Mouse (Mus musculus) heart, embryonic 10.5 days (tissue): ENCODE measurements around the gene Cpeb3. TPM values are rescaled to one million over a fixed set of nuclear protein-coding genes. Genes with fewer than 3 reads are reported as not detected.
A peak's percentile ranks its signal among the peaks of the same experiment; 100 is the strongest.
"Not testable (repeated sequence)": the region's sequence is repeated elsewhere in the genome, so short reads cannot be mapped to it uniquely, and the experiment has no call there.

ENCODE experiments used
- DNase-seq: peaks from one replicate; pipeline ENCODE4 v3.0.0-alpha.2; 2017; ENCODE audit warnings: low spot score
- H3K27ac ChIP-seq: fragments of 300-500 bp; sonication (generic); 2 replicates; pipeline ENCODE4 v1.5.1; 2016; ENCODE audit warnings: mild to moderate bottlenecking
- H3K27me3 ChIP-seq: fragments of 300-500 bp; sonication (generic); 2 replicates; pipeline ENCODE4 v1.6.1; 2016; ENCODE audit warnings: mild to moderate bottlenecking; ENCODE audit not compliant: poor library complexity, insufficient read depth, severe bottlenecking
- H3K36me3 ChIP-seq: fragments of 300-500 bp; sonication (generic); 2 replicates; pipeline ENCODE4 v1.6.1; 2016; ENCODE audit warnings: mild to moderate bottlenecking, moderate library complexity
- H3K4me1 ChIP-seq: fragments of 300-500 bp; sonication (generic); 2 replicates; pipeline ENCODE4 v1.6.1; 2016; ENCODE audit warnings: mild to moderate bottlenecking
- H3K4me3 ChIP-seq: fragments of 300-500 bp; sonication (generic); 2 replicates; pipeline ENCODE4 v1.5.1; 2016; ENCODE audit warnings: mild to moderate bottlenecking, moderate library complexity
- H3K9me3 ChIP-seq: fragments of 300-500 bp; sonication (generic); 2 replicates; pipeline ENCODE4 v1.6.1; 2016; ENCODE audit warnings: mild to moderate bottlenecking, moderate library complexity
- WGBS: fragments of 180-500 bp; shearing (Covaris S2); methylation state at CpG from one replicate; pipeline ENCODE4 v1.1.7; 2016; 5-methylcytosine and 5-hydroxymethylcytosine counted together
- polyA plus RNA-seq: library from polyadenylated mRNA; unstranded; fragments of >200 nt; fragmentation: Nextera tagmentation; extraction: Ambion mirVana; gene quantifications from 2 replicates; pipeline ENCODE4 v1.2.1, GENCODE M21; 2016

Gene Cpeb3
- polyA plus RNA-seq, 1 experiment from 2014 or later = 2.6 TPM

- Histone ChIP-seq H3K4me1 (peaks cover 12% of the 10 kb centered on the region), H3K9me3 (no peaks in the 10 kb centered on the region), H3K27ac (peak overlapping the region; percentile 89; the same call in 1 of the 2 replicates), H3K36me3 (0 out of 2 replicates have a peak, but pooled peaks cover 3% of the 10 kb centered on the region), H3K27me3 (peaks cover 35% of the 10 kb centered on the region), H3K4me3 (peak overlapping the region; percentile 84)
- DNase-seq = no peak
- 73% methylated on average over 11 of the region's 11 CpGs for WGBS
These were observed 35.8 kb downstream of the Cpeb3 start for GRCm38 (mm10) chr19:37172566-37173130.

GRCm38 (mm10) chr19:37172096-37172495 is 36.3 kb downstream of the Cpeb3 start:
- WGBS = 40% methylated on average over 1 of the region's 1 CpGs
- peaks cover 35% of the 10 kb centered on the region for H3K27me3 ChIP-seq
- no peak for DNase-seq
- peak overlapping the region; percentile 89; the same call in 1 of the 2 replicates for H3K27ac ChIP-seq
- H3K4me1 ChIP-seq = peaks cover 12% of the 10 kb centered on the region
- peak overlapping the region; percentile 84 for H3K4me3 ChIP-seq
- H3K9me3 ChIP-seq = no peaks in the 10 kb centered on the region
- 0 out of 2 replicates have a peak, but pooled peaks cover 3% of the 10 kb centered on the region for H3K36me3 ChIP-seq

DNA sequence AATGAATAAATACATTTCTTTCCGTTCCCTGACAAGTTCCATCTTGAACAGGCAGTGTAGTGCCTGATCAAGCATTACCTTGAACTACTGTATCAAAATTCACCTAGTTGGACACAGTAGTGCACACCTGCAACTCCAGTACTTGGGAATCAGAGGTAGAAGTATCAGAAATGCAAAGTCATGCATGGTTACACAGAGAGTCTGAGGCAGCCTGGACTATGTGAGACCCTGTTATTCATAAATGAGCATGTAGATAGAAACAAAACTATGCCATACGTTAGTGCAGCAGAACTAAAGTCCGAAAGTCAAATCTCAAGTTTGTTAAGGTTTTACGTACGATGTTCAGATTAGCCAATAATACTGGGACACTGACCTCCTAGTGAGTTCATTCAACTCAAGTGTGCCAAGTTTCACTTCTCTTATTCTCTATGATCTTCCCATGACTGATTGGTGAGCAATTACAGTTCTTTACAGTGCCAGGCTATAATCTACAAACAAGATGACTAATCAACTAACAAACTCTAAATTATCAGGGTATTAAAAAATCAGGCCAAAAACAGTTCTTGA is 51.5 kb downstream of the Cpeb3 start:
- Histone ChIP-seq H3K36me3 (no peaks in the 10 kb centered on the region), H3K4me3 (no peak overlapping the region), H3K27ac (no peak overlapping the region), H3K4me1 (no peaks in the 10 kb centered on the region), H3K9me3 (no peaks in the 10 kb centered on the region), H3K27me3 (no peaks in the 10 kb centered on the region)
- DNase-seq = no peak
- 87% methylated on average over 5 of the region's 5 CpGs for WGBS

DNA sequence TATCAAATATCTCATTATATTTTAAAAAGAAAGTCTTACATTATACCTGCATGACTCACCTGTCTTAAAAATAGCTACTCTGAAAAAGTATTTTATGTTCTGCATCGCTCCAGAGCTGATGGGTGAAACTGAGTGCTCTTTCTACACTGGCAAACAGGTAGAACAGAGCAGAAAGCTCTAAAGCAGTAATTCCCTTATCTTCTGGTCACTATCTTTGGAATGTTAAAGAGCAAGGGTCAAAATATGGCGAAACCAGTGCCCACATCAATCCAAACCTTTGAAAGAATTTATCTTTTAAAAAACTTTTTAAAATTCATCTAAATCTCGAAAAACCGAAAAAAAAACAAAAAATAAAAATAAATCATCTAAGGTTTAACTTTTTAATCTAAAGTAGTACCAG is 52.4 kb downstream of the Cpeb3 start:
- no peaks in the 10 kb centered on the region for H3K27me3 ChIP-seq
- no peak for DNase-seq
- no peaks in the 10 kb centered on the region for H3K36me3 ChIP-seq
- H3K4me1 ChIP-seq = no peaks in the 10 kb centered on the region
- no peak overlapping the region for H3K4me3 ChIP-seq
- no peak overlapping the region for H3K27ac ChIP-seq
- H3K9me3 ChIP-seq = no peaks in the 10 kb centered on the region
- 67% methylated on average over 4 of the region's 4 CpGs for WGBS

DNA sequence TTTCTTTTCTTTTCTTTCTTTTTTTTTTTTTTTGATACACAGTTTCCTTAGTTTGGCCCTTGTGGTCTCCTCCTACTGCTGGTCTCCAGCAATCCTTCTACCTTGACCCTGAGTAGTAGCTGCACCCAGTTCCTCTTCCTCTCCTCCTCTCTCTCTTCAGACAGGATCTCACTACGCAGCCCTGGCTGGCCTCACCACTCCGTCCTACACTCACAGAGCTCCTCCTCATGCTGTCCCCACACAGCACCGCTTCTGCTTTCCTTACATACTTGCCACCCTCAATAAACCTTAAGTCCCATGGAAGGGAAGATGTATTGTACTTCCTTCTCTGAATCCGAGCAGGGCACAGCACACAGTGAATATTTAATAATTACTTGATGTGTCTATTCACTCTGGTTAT is 61.3 kb downstream of the Cpeb3 start:
- Histone ChIP-seq H3K27ac (no peak overlapping the region), H3K27me3 (no peaks in the 10 kb centered on the region), H3K4me1 (peaks cover 13% of the 10 kb centered on the region), H3K36me3 (no peaks in the 10 kb centered on the region), H3K9me3 (no peaks in the 10 kb centered on the region), H3K4me3 (no peak overlapping the region)
- 55% methylated on average over 4 of the region's 4 CpGs for WGBS
- DNase-seq = no peak

- Histone ChIP-seq H3K4me3 (no peak overlapping the region), H3K4me1 (peaks cover 22% of the 10 kb centered on the region), H3K27ac (no peak overlapping the region), H3K9me3 (no peaks in the 10 kb centered on the region), H3K27me3 (no peaks in the 10 kb centered on the region), H3K36me3 (no peaks in the 10 kb centered on the region)
- 84% methylated on average over 1 of the region's 1 CpGs for WGBS
- no peak for DNase-seq
These were observed 62.6 kb downstream of the Cpeb3 start for GRCm38 (mm10) chr19:37145846-37146245.

- WGBS = 79% methylated on average over 5 of the region's 5 CpGs
- H3K27ac ChIP-seq = no peak overlapping the region
These were observed 63.0 kb downstream of the Cpeb3 start for GRCm38 (mm10) chr19:37145401-37145800.

GRCm38 (mm10) chr19:37141623-37142022 is 66.8 kb downstream of the Cpeb3 start:
- peak overlapping the region; percentile 56; the same call in 1 of the 2 replicates for H3K27ac ChIP-seq
- H3K36me3 ChIP-seq = no peaks in the 10 kb centered on the region
- peaks cover 15% of the 10 kb centered on the region for H3K4me1 ChIP-seq
- no peaks in the 10 kb centered on the region for H3K9me3 ChIP-seq
- H3K27me3 ChIP-seq = no peaks in the 10 kb centered on the region
- peak; percentile 87 for DNase-seq
- WGBS = 23% methylated on average over 4 of the region's 4 CpGs
- H3K4me3 ChIP-seq = no peak overlapping the region

More at GRCm38 (mm10) chr19:37145401-37145800, 63.0 kb downstream of the Cpeb3 start:
- H3K27me3 ChIP-seq = no peaks in the 10 kb centered on the region
- H3K4me3 ChIP-seq = no peak overlapping the region
- no peak for DNase-seq
- no peaks in the 10 kb centered on the region for H3K36me3 ChIP-seq
- peaks cover 22% of the 10 kb centered on the region for H3K4me1 ChIP-seq
- no peaks in the 10 kb centered on the region for H3K9me3 ChIP-seq

- Histone ChIP-seq H3K27ac (no peak overlapping the region), H3K4me1 (peaks cover 9% of the 10 kb centered on the region), H3K36me3 (no peaks in the 10 kb centered on the region), H3K4me3 (no peak overlapping the region), H3K9me3 (no peaks in the 10 kb centered on the region), H3K27me3 (no peaks in the 10 kb centered on the region)
- 49% methylated on average over 2 of the region's 2 CpGs for WGBS
- DNase-seq = no peak
These were observed 71.3 kb downstream of the Cpeb3 start for GRCm38 (mm10) chr19:37137133-37137532.

- not testable (repeated sequence) for H3K4me3 ChIP-seq, H3K27me3 ChIP-seq, DNase-seq, H3K4me1 ChIP-seq, H3K9me3 ChIP-seq, H3K27ac ChIP-seq, H3K36me3 ChIP-seq
- 85% methylated on average over 2 of the region's 2 CpGs for WGBS
These were observed 72.9 kb downstream of the Cpeb3 start for GRCm38 (mm10) chr19:37135459-37135858.

GRCm38 (mm10) chr19:37133666-37134065 is 74.7 kb downstream of the Cpeb3 start:
- Histone ChIP-seq H3K9me3 (no peaks in the 10 kb centered on the region), H3K4me3 (no peak overlapping the region), H3K36me3 (no peaks in the 10 kb centered on the region), H3K4me1 (0 out of 2 replicates have a peak, but pooled peaks cover 5% of the 10 kb centered on the region), H3K27me3 (no peaks in the 10 kb centered on the region), H3K27ac (no peak overlapping the region)
- 90% methylated on average over 4 of the region's 4 CpGs for WGBS
- DNase-seq = no peak

DNA sequence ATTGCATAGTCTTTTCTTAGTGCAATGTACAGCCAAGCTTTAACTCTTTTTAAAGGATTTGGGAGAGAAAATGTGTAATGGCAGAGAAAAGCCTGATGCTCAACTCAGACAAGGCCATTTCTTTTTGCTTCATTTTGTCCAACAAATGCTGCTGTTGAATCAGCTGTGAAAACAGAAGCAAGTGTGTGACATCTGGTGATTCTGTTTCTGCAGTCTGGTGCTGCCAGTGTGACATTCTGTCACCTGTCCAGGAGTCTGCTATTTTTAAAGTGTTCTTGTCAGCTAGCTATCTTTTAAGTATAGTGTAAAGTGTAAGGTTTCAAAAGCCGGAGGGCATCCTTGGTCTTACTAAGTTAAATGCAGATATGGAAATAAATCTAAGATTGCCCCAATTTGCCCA is 76.7 kb downstream of the Cpeb3 start:
- Histone ChIP-seq H3K9me3 (no peaks in the 10 kb centered on the region), H3K27ac (no peak overlapping the region), H3K36me3 (no peaks in the 10 kb centered on the region), H3K4me1 (0 out of 2 replicates have a peak, but pooled peaks cover 5% of the 10 kb centered on the region), H3K4me3 (no peak overlapping the region), H3K27me3 (no peaks in the 10 kb centered on the region)
- WGBS = 43% methylated on average over 1 of the region's 1 CpGs
- no peak for DNase-seq

GRCm38 (mm10) chr19:37128461-37128860 is 79.9 kb downstream of the Cpeb3 start:
- WGBS = 91% methylated on average over 4 of the region's 4 CpGs
- Histone ChIP-seq H3K27me3 (no peaks in the 10 kb centered on the region), H3K9me3 (no peaks in the 10 kb centered on the region), H3K4me1 (peaks cover 8% of the 10 kb centered on the region; the same call in 1 of the 2 replicates), H3K4me3 (no peak overlapping the region), H3K36me3 (no peaks in the 10 kb centered on the region), H3K27ac (no peak overlapping the region)
- no peak for DNase-seq
